Mouse (Mus musculus) limb, embryonic 14.5 days (tissue): ENCODE results near the gene Zfp365. TPM values are rescaled to one million over a fixed set of nuclear protein-coding genes. Genes with fewer than 3 reads are reported as not detected.

Source experiments
- ATAC-seq: fragments of 200-750 bp; cut with Nextera tagmentation; 2 replicates; pipeline ENCODE4 v1.8.0; 2017; ENCODE audit warnings: low read depth, moderate number of reproducible peaks, moderate TSS enrichment; ENCODE audit not compliant: low FRiP score
- DNase-seq: peaks from one replicate; pipeline ENCODE4 v3.0.0-alpha.2; 2015; ENCODE audit warnings: low spot score
- H3K27ac ChIP-seq: fragments of 300-500 bp; sonication (generic); replicated peaks from 2 replicates; pipeline ENCODE4 v1.5.1; 2014; ENCODE audit warnings: low read depth, mild to moderate bottlenecking, low read length, moderate library complexity, mixed read lengths
- H3K27me3 ChIP-seq: fragments of 300-500 bp; sonication (generic); 2 replicates; pipeline ENCODE4 v1.6.1; 2014; ENCODE audit warnings: low read length, mixed read lengths; ENCODE audit not compliant: control insufficient read depth, insufficient read depth
- H3K36me3 ChIP-seq: fragments of 300-500 bp; sonication (generic); 2 replicates; pipeline ENCODE4 v1.6.1; 2014; ENCODE audit warnings: mild to moderate bottlenecking, low read length, moderate library complexity, mixed read lengths; ENCODE audit not compliant: control insufficient read depth, insufficient read depth
- H3K4me1 ChIP-seq: fragments of 300-500 bp; sonication (generic); 2 replicates; pipeline ENCODE4 v1.6.1; 2014; ENCODE audit warnings: antibody characterized with exemption, low read length, mixed read lengths; ENCODE audit not compliant: control insufficient read depth, insufficient read depth
- H3K4me2 ChIP-seq: fragments of 300-500 bp; sonication (generic); replicated peaks from 2 replicates; pipeline ENCODE4 v1.6.1; 2014; ENCODE audit warnings: low read depth, mild to moderate bottlenecking, low read length, moderate library complexity; ENCODE audit not compliant: severe bottlenecking
- H3K4me3 ChIP-seq: fragments of 300-500 bp; sonication (generic); replicated peaks from 2 replicates; pipeline ENCODE4 v1.5.1; 2014; ENCODE audit warnings: low read length
- H3K9ac ChIP-seq: fragments of 300-500 bp; sonication (generic); 2 replicates; pipeline ENCODE4 v1.6.1; 2014; ENCODE audit warnings: mild to moderate bottlenecking, low read depth, low read length, moderate library complexity; ENCODE audit not compliant: severe bottlenecking
- H3K9me3 ChIP-seq: fragments of 300-500 bp; sonication (generic); 2 replicates; pipeline ENCODE4 v1.6.1; 2016; ENCODE audit warnings: low read length; ENCODE audit not compliant: control insufficient read depth
- POLR2A ChIP-seq: fragments of 200-500 bp; IDR thresholded peaks from 2 replicates; pipeline ENCODE4 v1.8.0; 2012; ENCODE audit warnings: inconsistent platforms, mild to moderate bottlenecking, moderate library complexity, borderline replicate concordance; ENCODE audit not compliant: insufficient read depth, insufficient read length; ENCODE audit errors: extremely low read depth
- WGBS: fragments of 180-500 bp; shearing (Covaris S2); extraction: QIAGEN DNeasy Blood & Tissue Kit; methylation state at CpG from one replicate; pipeline ENCODE4 v1.1.7; 2014; 5-methylcytosine and 5-hydroxymethylcytosine counted together
- polyA plus RNA-seq, 2 experiments: library from polyadenylated mRNA; depleted of rRNA in 1 of 2; stranded (reverse) in 1 of 2; unstranded in 1 of 2; fragments of >200 nt; fragmentation: Nextera tagmentation in 1 of 2; extraction: Ambion mirVana in 1 of 2; gene quantifications; 2 replicates each; pipeline versions ENCODE4 v1.2.1 to v1.2.3; 2012 to 2014

The Zfp365 gene
- polyA plus RNA-seq, 2 experiments, result 1.5 TPM

DNA sequence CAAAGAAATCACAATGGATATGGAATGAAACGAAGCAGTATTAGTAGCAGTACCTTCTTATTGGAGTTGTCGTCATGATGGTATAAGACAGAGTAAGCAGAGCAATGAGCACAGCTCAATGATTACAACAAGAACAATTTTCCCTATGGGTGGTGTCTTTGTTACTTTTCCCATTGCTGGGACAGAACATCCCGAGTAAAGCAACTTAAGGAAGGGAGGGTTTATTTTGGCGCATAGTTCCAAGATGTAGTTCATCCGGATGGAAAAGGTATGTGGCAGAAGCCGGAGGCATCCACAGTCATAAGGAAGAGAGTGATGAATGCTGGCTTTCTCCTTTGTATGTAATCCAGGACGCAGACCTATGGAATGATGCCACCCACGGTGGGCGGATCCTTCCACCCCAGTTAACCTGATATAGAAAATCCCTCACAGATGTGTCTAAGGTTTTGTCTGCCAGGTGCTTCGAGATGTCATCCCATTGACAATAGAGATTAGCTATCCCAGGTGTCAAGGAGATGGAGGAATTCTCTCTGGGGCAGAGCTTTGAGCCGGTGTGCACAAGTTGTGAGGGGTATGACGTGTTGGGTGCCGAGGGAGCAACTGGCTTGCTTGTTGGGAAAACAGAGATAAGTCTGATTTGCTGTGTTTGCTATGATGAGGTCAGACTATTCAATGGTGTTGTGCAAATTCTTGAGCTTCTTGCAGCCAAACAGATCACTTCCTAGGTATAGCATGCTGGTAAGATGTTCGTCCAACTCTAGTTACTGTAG lies 55.5 kb downstream of the Zfp365 start:
- H3K4me3 ChIP-seq, result no peak overlapping the region
- TF ChIP-seq POLR2A, result no peak
- no peaks in the 10 kb centered on the region for H3K36me3 ChIP-seq
- ATAC-seq (no peak), DNase-seq (no peak)
- no peaks in the 10 kb centered on the region for H3K4me1 ChIP-seq
- no peak overlapping the region for H3K4me2 ChIP-seq
- 90% methylated on average over 14 of the region's 14 CpGs for WGBS
- no peak overlapping the region for H3K27ac ChIP-seq
- no peaks in the 10 kb centered on the region for H3K9me3 ChIP-seq
- no peak overlapping the region for H3K9ac ChIP-seq
- H3K27me3 ChIP-seq, result no peaks in the 10 kb centered on the region

- WGBS, result 54% methylated on average over 5 of the region's 5 CpGs
- H3K4me3 ChIP-seq, result no peak overlapping the region
- no peaks in the 10 kb centered on the region for H3K27me3 ChIP-seq
- ATAC-seq, result no peak
- no peak for DNase-seq
- no peaks in the 10 kb centered on the region for H3K36me3 ChIP-seq
- no peak overlapping the region for H3K27ac ChIP-seq
- no peak overlapping the region for H3K9ac ChIP-seq
- TF ChIP-seq POLR2A, result no peak
- no peaks in the 10 kb centered on the region for H3K9me3 ChIP-seq
- no peaks in the 10 kb centered on the region for H3K4me1 ChIP-seq
- no peak overlapping the region for H3K4me2 ChIP-seq
These were observed 56.7 kb downstream of the Zfp365 start for GRCm38 (mm10) chr10:67855760-67856159.

DNA sequence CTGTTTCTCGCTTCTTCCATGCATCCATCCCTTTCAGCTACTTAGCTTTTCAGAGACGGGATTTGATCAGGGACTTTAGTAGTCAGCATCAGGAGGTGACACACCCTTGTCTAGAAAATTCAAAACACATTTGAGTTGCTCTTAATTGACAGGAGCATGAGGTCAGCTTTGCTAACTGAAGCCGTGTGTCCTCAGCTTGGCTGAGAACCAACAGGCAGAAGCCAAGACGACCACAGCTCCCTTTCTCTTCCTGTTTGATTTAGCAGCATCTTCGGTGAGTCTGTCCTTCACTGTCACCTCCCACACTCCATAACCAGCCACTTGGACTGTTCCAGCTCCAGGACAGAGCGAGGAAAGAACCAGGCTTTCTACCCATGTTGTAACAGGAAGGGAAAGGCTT lies 60.1 kb downstream of the Zfp365 start:
- no peak overlapping the region for H3K4me2 ChIP-seq
- H3K4me1 ChIP-seq, result no peaks in the 10 kb centered on the region
- TF ChIP-seq POLR2A, result no peak
- no peak overlapping the region for H3K9ac ChIP-seq
- DNase-seq (no peak), ATAC-seq (no peak)
- WGBS, result 58% methylated on average over 6 of the region's 6 CpGs
- no peak overlapping the region for H3K27ac ChIP-seq
- H3K4me3 ChIP-seq, result no peak overlapping the region
- no peaks in the 10 kb centered on the region for H3K27me3 ChIP-seq
- no peaks in the 10 kb centered on the region for H3K36me3 ChIP-seq
- no peaks in the 10 kb centered on the region for H3K9me3 ChIP-seq

GRCm38 (mm10) chr10:67851079-67851478 lies 61.4 kb downstream of the Zfp365 start:
- 63% methylated on average over 6 of the region's 6 CpGs for WGBS
- no peak for TF ChIP-seq POLR2A
- H3K9ac ChIP-seq, result no peak overlapping the region
- H3K4me3 ChIP-seq, result no peak overlapping the region
- H3K27me3 ChIP-seq, result no peaks in the 10 kb centered on the region
- ATAC-seq (no peak), DNase-seq (no peak)
- H3K36me3 ChIP-seq, result no peaks in the 10 kb centered on the region
- H3K4me2 ChIP-seq, result no peak overlapping the region
- H3K27ac ChIP-seq, result no peak overlapping the region
- no peaks in the 10 kb centered on the region for H3K9me3 ChIP-seq
- no peaks in the 10 kb centered on the region for H3K4me1 ChIP-seq

DNA sequence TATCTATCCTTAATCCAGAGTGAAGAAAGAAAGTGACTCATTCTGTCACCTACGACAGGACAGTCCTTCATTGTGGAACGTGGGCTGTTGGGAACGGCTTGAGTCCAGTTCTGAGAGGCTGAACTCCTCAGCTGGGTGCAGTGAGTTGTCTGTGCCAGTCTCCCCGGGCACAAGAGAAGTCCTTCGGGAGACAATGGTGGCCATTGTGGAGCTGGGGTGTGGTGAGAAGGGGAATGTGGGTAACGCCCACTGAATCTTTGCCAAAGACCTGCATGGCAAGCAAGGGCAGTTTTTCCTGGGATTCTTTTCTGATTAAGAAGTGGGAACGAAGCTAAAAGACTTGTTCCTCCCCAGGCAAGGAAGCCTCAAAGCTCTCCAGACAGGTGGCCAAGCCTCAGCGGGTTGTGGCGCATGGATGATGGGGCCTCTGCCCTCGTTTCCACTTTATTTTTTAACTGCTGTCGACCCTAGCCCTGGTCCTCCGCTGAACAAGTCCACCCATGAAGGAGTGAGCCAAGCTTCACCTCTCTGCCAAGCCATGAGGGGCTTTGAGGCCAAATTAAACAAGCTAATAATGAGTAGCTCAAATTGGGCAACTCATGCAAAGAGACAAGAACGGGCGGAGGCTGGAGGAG lies 66.3 kb downstream of the Zfp365 start:
- Histone ChIP-seq H3K4me2 (no peak overlapping the region), H3K9me3 (no peaks in the 10 kb centered on the region), H3K27me3 (no peaks in the 10 kb centered on the region), H3K27ac (no peak overlapping the region), H3K4me3 (no peak overlapping the region), H3K9ac (no peak overlapping the region), H3K4me1 (no peaks in the 10 kb centered on the region), H3K36me3 (no peaks in the 10 kb centered on the region)
- ATAC-seq, result no peak
- no peak for DNase-seq
- 76% methylated on average over 14 of the region's 14 CpGs for WGBS
- TF ChIP-seq POLR2A, result no peak
